Mouse (Mus musculus) kidney, postnatal 25 days (tissue): ENCODE data around the gene Pnma1.

Experiments
- DNase-seq, 2 experiments: peaks; one replicate each; pipeline ENCODE4 v3.0.0; 2021; ENCODE audit warnings: mixed read lengths in 2 of 2

Pnma1 gene

DNA sequence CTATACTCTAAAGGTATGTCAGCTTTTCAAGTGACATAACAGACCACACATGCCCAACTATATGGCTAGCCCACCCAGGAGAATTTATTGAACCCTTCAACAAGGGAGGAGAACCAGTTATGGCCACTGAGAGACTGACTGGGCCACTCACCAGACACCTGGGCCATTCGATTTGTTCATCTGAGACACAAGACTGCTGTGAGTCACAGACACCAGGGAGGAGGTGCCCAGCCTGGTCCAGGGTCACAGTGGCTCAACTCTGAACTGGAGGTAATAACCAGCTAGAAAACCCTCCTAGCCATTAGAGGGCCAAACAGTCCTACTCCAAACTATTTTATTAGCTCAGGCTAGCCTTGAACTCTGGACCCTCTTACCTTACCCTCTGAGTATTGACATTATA lies 29.8 kb upstream of the Pnma1 start:
- DNase-seq: peak in 1 of 2 experiments; percentile 34

DNA sequence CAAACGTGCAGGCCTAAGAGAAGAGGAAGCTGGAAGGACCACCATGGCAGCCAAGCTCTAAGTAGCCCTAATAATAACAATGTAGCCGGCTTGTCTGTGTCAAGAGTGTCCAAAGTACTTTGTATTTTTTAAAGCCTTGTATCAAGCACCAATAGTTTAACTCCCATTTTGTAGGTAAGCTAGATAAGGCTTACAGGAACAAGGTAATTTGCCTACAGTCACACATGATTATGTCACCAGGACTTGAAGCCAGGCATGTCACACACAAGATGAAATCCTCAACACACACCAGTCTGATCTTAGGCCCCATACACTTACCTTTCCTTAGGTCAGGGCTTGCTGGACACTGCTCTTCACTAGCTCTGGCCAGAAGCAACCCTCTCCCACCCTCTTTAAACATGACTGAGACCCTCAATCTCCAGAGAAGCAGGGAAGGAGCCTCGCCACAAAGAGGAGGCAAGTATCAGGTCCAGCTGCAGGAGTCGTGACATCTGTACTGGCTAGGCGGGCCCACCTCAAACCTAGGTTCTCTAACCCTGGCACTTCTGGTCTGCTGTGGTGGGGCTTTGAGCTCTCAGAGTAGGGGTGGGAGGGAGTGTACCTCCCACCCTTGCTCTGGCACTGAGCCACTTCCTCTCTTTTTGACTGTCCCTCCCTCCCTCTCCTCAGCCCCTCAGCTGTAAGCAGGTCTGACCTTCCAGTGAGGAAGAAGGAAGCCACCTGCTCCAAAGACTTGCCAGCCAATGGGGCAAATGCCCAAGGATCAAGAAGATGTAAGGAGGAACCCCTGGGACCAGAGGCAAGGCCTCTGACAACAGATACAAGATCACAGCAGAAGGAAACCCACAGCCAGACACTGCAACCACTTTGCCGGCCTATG lies 28.8 kb upstream of the Pnma1 start:
- peak in 1 of 2 experiments; percentile 23 for DNase-seq

GRCm38 (mm10) chr12:84176126-84176769 lies 28.0 kb upstream of the Pnma1 start:
- peak; percentile 40 to 72 for DNase-seq

DNA sequence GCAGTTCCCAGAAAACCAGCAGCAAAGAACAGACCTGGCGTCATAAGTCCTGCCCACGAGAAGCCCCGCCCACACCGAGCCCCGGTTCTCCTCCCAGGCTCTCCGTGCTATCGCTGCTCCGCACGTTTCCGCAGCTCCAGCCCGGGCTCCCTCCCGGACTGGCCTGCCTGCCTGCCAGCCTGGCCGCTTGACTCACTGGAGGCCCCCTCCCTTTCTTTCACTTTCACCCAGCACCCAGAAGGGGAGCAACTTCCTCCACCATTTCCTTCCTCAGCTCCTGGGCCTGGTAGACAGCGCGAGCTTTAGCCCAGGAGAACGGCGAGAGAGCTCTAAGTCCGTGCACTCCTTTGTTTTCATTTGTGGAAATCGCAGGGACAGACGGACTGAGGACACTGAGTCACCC lies 27.4 kb upstream of the Pnma1 start:
- DNase-seq: peak; percentile 94 to 97

- DNase-seq: peak; percentile 94 to 95
Observed at GRCm38 (mm10) chr12:84174871-84175270, 26.6 kb upstream of the Pnma1 start.

GRCm38 (mm10) chr12:84174190-84174811 lies 26.0 kb upstream of the Pnma1 start:
- DNase-seq: peak; percentile 80 to 89

GRCm38 (mm10) chr12:84173309-84173915 lies 25.1 kb upstream of the Pnma1 start:
- DNase-seq: no peak

DNA sequence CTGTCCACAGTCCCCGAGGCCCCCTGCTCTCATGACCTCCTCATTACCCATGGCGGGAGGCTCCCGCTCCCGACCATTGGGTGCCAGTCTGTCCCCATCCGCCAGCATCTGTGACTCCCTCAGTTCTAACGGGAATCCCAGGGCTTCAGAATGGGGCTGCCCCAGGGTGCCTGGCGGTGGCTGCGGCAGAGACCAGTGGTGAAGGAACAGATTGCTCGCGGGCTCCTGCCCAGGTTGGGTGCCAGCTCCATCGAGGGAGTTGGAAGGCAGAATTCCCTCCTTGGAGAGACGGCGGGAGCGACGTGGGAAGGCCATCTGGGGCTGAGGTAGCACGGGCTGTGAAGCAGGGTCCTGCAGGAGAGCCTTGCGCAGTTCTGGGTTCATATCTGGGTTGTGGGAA lies 24.6 kb upstream of the Pnma1 start:
- DNase-seq: no peak

DNA sequence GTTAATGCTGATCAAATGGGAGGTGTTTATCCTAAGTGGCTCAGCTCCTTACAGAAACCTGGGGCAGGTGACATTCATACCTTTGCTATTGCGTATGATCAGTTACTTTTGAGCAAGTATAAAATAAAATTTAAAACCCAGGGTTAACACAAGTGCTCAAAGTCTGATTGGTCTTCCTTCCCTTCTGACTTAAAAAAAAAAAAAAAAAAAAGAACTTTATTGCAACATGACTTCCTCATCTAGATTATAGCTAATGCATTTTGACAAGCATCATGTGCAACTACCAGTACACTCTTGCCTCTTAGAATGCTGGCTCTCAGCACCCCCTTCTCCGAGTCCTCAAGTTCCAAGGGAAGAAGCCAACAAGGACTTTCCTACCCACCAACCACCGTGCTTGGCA lies 23.9 kb upstream of the Pnma1 start:
- DNase-seq: peak in 1 of 2 experiments; percentile 4

DNA sequence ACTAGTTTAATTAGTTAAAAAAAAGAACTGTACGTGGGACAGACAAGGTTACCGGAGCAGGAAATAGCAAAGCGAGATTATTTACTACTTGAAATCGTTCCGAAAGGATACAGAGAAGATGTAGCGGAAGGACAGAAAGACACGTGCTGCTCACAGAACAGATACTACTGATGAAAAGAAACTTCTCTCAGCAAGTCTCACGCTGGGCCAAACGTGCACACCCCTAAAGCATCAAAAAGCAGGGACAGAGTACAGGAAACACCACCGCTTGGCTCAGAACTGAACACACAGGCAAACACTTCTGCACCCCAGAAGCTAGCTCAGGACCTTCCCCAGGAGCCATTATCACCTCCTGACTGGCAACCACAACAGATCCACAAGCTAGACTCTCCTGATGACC lies 22.3 kb upstream of the Pnma1 start:
- peak in 1 of 2 experiments; percentile 8 for DNase-seq

DNA sequence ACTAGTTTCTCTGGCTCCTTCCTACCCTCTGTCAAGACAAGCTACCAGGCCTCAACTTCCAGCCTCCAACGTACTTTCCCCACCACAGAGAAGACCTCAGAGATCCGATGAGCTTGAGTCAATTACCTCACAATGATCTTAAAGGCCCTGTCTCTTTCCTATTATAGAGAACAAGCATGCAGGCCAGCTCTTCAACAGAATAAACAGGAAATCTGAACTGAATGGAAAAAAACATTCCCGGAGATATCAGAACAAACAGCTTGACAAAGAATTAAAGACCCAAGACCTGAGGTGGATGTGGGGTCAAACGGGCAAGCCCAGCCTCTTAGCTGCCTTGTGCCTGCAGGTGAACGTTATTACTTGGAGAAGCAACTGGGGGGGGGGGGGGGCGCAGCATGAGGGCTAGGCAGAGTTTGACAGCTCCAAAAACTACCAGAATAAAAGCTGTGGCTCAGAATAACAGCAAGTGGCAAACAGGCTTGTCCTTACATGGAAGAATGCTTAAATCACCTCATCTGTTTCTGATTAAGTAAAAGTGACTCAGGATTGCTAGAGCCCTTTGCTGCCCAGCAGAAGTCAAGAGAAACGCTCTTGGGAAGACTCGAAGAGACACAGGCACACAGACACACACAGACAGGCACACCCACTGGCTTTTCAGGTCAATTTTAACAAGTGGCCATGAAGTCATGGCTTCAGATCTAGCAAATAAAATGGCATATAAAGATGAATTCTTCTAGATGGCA lies 17.5 kb upstream of the Pnma1 start:
- peak in 1 of 2 experiments; percentile 32 for DNase-seq

DNA sequence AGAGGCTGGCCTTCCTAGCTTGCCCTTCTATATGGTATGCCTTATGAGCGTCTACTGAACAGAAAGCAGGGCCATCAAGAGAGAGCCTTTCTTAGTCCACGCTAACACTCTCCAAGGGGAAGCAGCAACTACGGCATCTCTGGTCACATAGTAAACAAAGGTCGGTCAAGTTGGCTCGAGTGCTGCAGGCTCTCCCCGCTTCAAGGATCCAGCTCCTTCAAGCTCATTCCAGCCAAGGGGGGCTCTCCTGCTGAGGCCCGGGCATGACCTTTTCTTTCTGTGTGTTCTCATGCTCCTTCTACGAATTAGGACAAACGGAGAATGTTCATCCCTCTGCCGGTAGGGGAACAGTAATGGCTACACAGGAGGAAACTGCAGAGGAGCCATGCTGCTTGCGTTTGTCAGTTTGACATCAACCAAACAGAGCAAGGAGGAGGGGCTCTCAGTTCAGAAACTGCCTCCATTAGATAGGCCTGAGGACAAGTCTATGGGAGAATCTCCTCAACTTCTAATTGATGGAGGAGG lies 15.4 kb upstream of the Pnma1 start:
- no peak for DNase-seq

GRCm38 (mm10) chr12:84163133-84163532 lies 14.8 kb upstream of the Pnma1 start:
- DNase-seq: peak; percentile 53 to 56

DNA sequence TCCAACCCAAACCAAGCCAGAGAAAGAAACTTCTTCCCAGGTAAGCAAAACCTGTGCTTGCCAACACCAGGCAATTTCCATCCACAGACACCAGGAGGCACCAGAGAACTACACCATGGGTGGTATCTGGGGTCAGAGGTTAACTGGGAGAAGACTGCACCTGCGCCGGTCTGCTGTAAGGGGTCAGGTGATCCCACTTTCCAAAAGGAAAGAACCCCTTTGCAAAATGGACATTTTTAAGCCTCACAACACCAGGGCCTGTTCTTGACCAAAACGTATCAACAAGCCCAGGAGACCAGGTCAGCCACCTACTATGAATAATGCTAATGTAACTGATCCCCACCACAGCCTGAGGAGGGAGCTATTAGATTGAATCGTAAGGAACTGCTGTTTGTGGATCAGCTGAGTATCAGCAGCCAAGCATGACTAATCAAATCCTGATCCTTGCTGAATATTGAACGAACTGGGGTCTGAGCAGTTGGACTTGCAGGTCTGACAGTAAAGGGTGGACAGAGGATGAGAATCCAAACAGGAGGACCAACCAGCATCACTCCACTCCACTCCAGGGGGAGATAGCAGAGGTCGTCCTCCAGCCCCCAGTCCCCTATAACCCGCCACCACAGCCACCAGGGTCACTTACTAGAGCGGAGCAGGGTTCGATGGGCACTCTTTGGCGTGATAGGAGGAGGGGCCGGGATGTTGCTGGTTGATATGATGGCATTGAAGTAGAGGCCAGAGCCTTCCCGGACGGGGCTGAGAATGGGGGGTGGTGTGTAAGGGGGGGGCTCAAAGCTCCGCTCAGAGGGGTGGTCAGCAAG lies 13.5 kb upstream of the Pnma1 start:
- peak; percentile 49 to 58 for DNase-seq

DNA sequence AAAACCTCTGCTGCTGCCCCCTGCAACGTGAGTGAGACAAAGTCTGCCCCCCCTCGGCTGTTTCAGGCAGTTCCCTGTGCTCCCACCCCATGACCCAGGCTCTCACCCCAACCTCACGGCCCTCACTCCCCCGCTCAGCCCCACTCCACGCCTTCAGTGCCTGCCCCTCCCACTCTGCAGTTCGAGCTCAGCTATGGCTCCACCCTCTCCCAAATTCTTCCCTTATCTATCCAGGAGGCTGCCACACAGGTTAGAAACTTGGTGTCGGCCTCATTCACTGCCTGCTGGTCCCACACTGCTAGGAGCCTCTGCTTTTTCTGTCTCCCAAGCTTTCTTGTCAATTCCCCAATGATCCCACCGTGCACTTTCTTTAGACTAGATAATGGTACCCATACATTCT lies 12.8 kb upstream of the Pnma1 start:
- no peak for DNase-seq

DNA sequence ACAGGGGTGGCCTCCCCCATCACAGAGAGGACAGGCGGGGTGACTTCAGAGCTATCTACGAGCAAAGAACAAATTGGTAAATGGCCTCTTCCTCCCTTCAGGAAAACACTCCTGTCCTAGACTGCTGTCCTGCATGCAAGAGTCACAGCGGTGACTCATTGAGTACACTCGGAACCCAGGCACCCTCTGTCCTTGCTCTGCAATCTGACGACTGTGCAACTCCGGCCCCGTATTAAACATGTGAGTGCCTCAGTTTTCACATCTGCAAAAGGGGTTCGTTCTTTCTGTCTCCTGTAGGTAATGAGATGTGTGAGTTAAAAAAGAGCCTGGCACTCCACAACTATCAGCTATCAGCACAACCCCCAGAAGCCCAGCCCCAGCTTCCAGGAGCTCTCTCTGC lies 12.2 kb upstream of the Pnma1 start:
- DNase-seq: peak in 1 of 2 experiments; percentile 28

DNA sequence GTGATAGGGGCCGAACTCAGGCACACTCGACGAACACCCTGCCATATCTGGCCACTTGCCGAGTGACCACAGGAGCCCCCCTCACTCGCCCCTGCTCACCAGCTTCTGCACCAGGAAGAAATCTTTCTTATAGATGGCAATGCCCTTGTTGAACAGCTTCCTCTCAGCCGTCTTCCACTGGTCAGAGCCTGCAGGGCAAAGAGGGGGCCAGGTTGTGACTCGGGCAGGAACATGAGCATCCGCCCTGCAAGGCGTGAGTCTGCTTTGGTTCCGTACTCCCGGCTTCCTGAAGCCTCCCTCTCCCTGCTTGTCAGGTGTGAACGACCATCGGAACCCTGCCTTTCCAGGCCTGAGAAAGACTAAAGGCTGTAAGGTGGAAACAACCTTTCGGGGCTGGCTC lies 9.9 kb upstream of the Pnma1 start:
- no peak for DNase-seq

DNA sequence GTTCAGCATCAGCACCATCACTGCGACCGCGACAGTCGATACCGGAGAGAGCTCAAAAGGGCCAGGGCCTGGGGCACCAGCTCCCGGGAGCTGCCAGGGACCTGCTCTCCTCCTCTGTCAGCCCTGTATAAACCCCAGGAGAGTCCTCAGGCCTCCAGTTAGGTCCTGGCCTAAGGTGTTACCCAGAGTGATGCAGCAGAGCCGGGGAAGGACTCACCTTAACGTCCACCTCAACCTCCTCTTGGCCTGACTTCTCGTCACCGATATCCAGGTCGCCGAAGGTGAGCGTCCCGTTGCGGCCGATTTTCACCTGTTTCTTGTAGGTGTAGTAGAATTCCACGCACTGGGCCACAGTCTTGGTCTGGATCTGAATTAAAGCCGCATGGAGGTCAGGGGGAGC lies 7.9 kb upstream of the Pnma1 start:
- no peak for DNase-seq

DNA sequence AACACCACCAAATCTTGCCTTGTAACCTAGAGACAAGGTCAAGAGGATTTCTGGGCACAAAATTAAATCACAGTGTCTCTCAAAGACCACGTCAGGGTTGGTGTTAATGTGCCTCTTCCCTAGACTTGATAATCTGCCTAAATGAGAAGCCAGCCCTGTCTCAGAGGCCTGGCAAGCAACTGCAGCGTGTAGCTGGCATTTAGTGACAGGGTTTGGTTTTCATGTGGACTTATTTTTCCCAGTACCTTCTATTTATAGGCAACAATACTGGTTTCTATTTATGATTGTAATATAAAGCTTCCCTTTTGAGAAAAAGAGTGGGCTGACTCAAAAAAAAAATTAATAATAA lies 7.2 kb upstream of the Pnma1 start:
- DNase-seq: no peak

- peak; percentile 89 to 92 for DNase-seq
Observed at GRCm38 (mm10) chr12:84154786-84155522, 6.7 kb upstream of the Pnma1 start.

GRCm38 (mm10) chr12:84153414-84153813 lies 5.1 kb upstream of the Pnma1 start:
- no peak for DNase-seq
